Mouse (Mus musculus) layer of hippocampus, adult 2 months (tissue): ENCODE data around the gene Rhd. TPM values are rescaled to one million over a fixed set of nuclear protein-coding genes. Genes with fewer than 3 reads are reported as not detected.

ENCODE experiments used
- DNase-seq, 2 experiments: peaks; one replicate each; pipeline ENCODE4 v3.0.0; 2022; ENCODE audit warnings: low spot score in 2 of 2
- H3K27ac ChIP-seq: fragments of 200-600 bp; 2 replicates; pipeline ENCODE4 v1.8.1; 2022
- H3K4me3 ChIP-seq: fragments of 200-600 bp; 2 replicates; pipeline ENCODE4 v1.8.1; 2022; ENCODE audit warnings: mild to moderate bottlenecking
- CTCF ChIP-seq: fragments of 200-600 bp; conservative IDR thresholded peaks from 2 replicates; pipeline ENCODE4 v1.8.1; 2022; ENCODE audit warnings: antibody characterized with exemption, mild to moderate bottlenecking, moderate library complexity
- total RNA-seq, 2 experiments: library from RNA; stranded (reverse); gene quantifications; 2 replicates each; pipeline ENCODE4 v1.2.3; 2021

Rhd gene
- total RNA-seq, 2 experiments from 2014 or later: not detected

GRCm38 (mm10) chr4:134867661-134868060 is 3.3 kb downstream of the Rhd start:
- no peak overlapping the region for H3K27ac ChIP-seq
- H3K4me3 ChIP-seq: no peak overlapping the region
- no peak for TF ChIP-seq CTCF
- no peak for DNase-seq

GRCm38 (mm10) chr4:134868065-134868464 is 3.7 kb downstream of the Rhd start:
- H3K4me3 ChIP-seq: no peak overlapping the region
- no peak for TF ChIP-seq CTCF
- DNase-seq: no peak
- no peak overlapping the region for H3K27ac ChIP-seq

GRCm38 (mm10) chr4:134868490-134868889 is 4.2 kb downstream of the Rhd start:
- Histone ChIP-seq H3K4me3 (no peak overlapping the region), H3K27ac (no peak overlapping the region)
- DNase-seq: no peak
- TF ChIP-seq CTCF: no peak

DNA sequence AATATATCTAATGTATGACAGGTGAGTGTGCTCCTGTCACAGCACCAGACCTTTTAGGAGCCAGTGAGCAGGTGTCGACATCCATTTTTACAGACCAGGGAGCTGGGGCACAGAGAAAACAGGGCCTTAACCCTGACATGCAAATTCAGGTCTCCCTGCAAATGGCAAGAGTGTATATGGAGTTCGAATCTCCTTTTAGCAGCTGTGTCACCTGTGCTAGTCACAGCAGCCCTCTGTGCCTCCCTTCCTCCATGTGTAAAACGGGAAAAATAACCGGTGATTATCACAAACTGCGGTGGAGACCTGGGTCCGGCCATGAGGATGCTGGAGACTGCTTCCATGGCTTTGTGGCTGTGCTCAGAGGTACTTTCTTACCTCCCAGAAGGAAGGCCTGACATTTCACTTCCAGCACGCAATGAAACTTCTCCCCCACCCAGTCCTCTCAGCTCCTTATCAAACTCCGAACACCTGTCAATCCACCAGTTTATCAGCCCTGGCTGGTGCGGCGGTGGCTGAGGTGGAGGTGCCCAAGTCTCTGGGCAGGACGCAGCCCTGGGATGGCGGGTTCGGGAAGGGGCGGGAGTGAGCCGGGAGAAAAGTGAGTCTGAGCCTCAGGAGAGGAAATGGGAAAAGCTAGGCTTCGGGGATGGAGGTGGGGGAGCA is 4.9 kb downstream of the Rhd start:
- no peak for TF ChIP-seq CTCF
- H3K4me3 ChIP-seq: no peak overlapping the region
- H3K27ac ChIP-seq: no peak overlapping the region
- no peak for DNase-seq

DNA sequence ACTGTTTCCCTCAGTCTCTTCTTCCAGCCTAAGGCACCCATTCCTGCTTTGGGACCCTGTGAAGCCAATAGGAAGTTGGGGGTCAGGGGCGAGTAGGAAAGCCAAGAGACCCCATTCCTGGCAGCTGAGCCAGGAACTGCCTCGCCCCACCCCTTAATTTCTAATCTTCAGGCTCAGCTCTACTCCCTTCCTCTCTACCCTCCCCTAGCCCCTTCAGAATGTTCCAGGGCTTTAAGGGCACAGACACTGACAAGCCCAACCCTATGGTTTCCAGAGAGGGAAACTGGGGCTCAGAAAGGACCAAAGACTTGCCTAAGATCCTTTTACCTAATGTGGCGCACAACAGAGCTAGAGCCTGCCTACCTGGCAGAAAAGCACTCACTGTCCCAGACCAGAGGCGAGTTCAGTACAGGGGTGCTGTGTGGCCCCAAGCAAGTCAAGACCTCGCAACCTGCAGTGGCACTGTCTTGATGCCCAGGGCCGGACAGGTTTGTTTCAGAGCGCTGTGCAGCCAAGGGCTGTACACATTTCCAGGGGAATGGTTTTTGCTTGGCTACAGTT is 5.6 kb downstream of the Rhd start:
- no peak for TF ChIP-seq CTCF
- no peak overlapping the region for H3K4me3 ChIP-seq
- H3K27ac ChIP-seq: no peak overlapping the region
- DNase-seq: no peak

DNA sequence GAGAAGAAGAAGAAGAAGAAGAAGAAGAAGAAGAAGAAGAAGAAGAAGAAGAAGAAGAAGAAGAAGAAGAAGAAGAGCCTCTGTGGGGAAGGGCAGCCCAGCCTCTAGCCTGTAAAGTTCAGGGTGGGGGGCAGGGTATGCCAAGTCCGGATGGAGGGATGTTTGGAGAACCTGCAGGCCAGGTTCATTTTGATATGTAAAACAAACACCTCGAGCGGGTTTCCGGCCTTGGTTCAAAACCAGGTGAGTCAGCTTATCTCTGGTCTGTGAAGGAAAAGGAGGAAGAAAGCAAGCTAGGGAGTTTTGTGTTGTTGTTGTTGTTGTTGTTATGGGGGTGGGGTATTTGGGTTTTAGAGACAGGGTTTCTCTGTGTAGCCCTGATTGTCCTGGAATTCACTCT is 7.1 kb downstream of the Rhd start:
- DNase-seq: no peak
- no peak overlapping the region for H3K4me3 ChIP-seq
- H3K27ac ChIP-seq: no peak overlapping the region
- TF ChIP-seq CTCF: no peak

DNA sequence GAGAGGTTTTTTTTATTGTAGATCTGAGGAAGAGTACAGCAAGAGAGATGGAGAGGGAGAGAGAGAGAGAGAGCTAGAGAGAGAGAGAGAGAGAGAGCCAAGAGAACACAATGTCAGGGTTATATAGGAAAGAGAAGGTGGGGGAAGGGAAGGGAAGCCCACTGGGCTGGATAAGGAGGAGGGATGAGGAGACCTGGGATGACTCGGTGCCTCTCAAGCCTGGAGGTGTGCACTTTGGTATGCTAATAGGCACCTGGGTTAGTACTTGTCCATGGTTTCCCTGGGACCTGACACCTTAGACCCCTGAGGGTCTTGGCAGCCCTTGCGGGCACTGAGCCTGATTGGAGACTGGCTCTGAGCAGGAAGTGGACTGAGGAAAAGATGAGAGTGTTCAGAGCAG is 7.6 kb downstream of the Rhd start:
- TF ChIP-seq CTCF: no peak
- Histone ChIP-seq H3K27ac (no peak overlapping the region), H3K4me3 (no peak overlapping the region)
- no peak for DNase-seq

GRCm38 (mm10) chr4:134876171-134876570 is 11.8 kb downstream of the Rhd start:
- no peak for DNase-seq
- H3K27ac ChIP-seq: no peak overlapping the region
- TF ChIP-seq CTCF: no peak
- H3K4me3 ChIP-seq: no peak overlapping the region

GRCm38 (mm10) chr4:134879410-134879981 is 15.2 kb downstream of the Rhd start:
- Histone ChIP-seq H3K4me3 (peak overlapping the region; percentile 29), H3K27ac (no peak overlapping the region)
- TF ChIP-seq CTCF: peak; percentile 85
- DNase-seq: peak; percentile 49 to 66

DNA sequence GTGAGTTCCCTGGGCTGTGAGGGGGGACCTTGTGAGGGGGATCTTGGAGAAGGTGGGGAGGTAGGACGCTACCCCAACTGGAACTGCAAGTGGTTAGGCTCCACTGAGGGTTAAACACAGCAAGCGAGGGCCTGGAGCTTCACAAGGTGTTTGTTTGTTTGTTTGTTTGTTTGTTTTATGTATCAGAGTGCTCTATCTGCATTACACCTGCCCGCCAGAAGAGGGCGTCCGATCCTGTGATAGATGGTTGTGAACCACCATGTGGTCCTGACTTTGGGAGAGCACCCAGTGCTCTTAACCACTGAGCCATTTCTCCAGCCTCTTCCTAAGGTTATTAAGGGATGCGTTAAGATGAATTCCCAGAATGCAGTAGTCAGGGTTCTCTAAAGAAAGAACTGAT is 15.7 kb downstream of the Rhd start:
- Histone ChIP-seq H3K27ac (no peak overlapping the region), H3K4me3 (no peak overlapping the region)
- peak; percentile 72 for TF ChIP-seq CTCF
- no peak for DNase-seq

DNA sequence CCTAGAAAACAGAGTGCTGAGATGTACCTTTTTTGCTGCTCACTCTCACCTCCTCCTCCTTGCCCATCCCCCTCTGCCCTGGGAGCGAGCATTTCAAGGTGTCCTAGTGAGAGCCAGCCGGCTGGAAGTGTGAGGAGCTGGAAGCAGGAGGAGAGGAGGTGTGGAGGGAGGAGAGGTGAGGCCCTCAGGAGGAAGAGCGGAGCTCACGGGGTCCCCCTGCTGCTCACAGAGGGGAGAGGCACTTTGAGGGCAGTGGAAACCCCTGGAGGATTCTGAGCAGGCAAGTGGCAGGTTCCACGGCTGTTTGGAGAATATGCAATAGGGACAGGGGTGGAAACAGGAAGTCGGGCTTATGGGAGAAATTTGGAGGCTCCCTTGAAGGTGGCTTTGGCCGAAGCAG is 18.9 kb downstream of the Rhd start:
- no peak for DNase-seq
- Histone ChIP-seq H3K27ac (no peak overlapping the region), H3K4me3 (no peak overlapping the region)

DNA sequence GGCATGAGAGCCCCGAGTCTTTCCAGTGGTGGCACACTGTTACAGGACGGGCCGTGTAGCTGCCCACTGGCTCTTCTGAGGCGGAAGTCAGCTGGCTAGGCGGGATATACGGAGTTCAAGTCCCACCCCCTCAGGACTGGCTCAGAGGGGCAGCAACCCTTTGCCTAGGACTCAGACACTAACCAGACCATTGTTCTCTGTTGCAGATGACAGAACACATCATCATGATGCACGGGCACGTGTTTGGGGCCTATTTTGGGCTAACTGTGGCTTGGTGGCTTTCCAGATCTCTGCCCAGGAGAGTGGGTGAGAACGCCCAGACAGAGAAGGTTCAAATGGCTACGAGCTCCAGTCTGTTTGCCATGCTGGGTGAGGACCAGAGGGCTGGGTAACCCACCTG is 19.5 kb downstream of the Rhd start:
- no peak for TF ChIP-seq CTCF
- Histone ChIP-seq H3K27ac (no peak overlapping the region), H3K4me3 (no peak overlapping the region)
- DNase-seq: no peak

More for the DNA sequence above, 18.9 kb downstream of the Rhd start:
- peak; percentile 75 for TF ChIP-seq CTCF

DNA sequence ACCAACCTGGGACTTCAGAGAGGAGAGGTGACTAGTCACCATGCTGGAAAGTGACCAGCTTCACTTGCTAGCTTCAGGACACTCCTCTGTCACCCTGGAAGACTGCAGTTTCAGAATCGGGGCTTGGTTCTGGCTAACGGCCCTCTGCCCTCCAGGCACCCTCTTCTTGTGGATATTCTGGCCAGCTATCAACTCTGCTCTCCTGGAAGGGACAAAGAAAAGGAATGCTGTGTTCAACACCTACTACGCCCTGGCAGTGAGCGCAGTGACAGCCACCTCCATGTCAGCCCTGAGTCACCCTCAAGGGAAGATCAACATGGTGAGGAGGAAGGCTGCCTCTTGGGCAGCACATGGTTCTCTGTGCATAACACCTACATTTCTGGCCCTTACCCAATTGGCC is 20.0 kb downstream of the Rhd start:
- no peak for DNase-seq
- TF ChIP-seq CTCF: no peak
- Histone ChIP-seq H3K4me3 (no peak overlapping the region), H3K27ac (no peak overlapping the region)

DNA sequence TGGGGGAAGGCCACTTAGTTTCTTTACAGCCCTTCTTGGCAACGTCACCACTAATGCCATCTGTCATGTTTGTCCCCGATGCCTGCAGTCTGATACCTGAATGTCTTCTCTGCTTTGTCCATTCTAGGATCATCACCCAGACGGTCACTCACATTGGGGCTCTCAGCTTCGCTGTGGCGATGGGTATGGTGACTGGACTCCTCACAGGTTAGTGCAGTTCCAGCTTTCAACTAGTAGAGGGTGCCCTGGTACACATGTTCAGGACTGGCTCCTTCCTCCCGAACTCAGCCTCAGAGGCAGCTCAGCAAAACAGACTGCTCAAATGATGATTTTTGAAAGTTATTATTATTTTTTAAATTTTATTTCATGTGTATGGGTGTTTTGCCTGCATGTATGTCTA is 27.8 kb downstream of the Rhd start:
- peak; percentile 89 for TF ChIP-seq CTCF
- peak; percentile 37 to 62 for DNase-seq

More for the DNA sequence above, 27.8 kb downstream of the Rhd start:
- H3K27ac ChIP-seq: no peak overlapping the region
- H3K4me3 ChIP-seq: no peak overlapping the region
